Mouse (Mus musculus) small intestine, adult 10 weeks (tissue): Measurements from ENCODE around the gene Dlx3. TPM values are rescaled to one million over a fixed set of nuclear protein-coding genes. Genes with fewer than 3 reads are reported as not detected.

Experiments used
- polyA plus RNA-seq: library from polyadenylated mRNA; stranded (reverse); fragments of 350-450 nt; fragmentation: Illumina TruSeq; extraction: RNeasy Lipid Tissue Mini Kit (QIAGEN cat#74804); gene quantifications from one replicate; pipeline ENCODE4 v1.2.3, GENCODE M21; 2014; ENCODE audit warnings: low replicate concordance

Dlx3 gene
- polyA plus RNA-seq: not detected

GRCm38 (mm10) chr11:95119990-95120632 is at the start of gene Dlx3:
TSS of gene Dlx3 (plus strand) at chr11:95120119.

GRCm38 (mm10) chr11:95076536-95077111 is 43.3 kb upstream of the Dlx3 start, which contains the start of gene Itga3:
TSS of gene Itga3 (minus strand) at chr11:95076801.

GRCm38 (mm10) chr11:95145851-95146403 is 26.0 kb downstream of the Dlx3 start, which contains the start of gene Dlx4:
TSS of gene Dlx4 (minus strand) at chr11:95146263.

Other genes starting within 250 kb of the Dlx3 start
- gene Col1a1, start 183.9 kb upstream of the Dlx3 start, polyA plus RNA-seq: 9.8 TPM
- gene Hils1, start 152.5 kb upstream of the Dlx3 start, polyA plus RNA-seq: not detected
- not detected for gene Sgca, start 143.8 kb upstream of the Dlx3 start, polyA plus RNA-seq
- gene Ppp1r9b, start 129.1 kb upstream of the Dlx3 start, polyA plus RNA-seq: 6.8 TPM
- not detected for gene Samd14, start 110.2 kb upstream of the Dlx3 start, polyA plus RNA-seq
- gene Pdk2, start 78.8 kb upstream of the Dlx3 start, polyA plus RNA-seq: 1.7 TPM
- gene Itga3, start 43.3 kb upstream of the Dlx3 start, polyA plus RNA-seq: 0.52 TPM
- not detected for gene Dlx4, start 26.1 kb downstream of the Dlx3 start, polyA plus RNA-seq
- gene Tac4, start 141.4 kb downstream of the Dlx3 start, polyA plus RNA-seq: not detected
- gene Kat7, start 190.1 kb downstream of the Dlx3 start, polyA plus RNA-seq: 28.7 TPM
- 0.82 TPM for gene Fam117a, start 216.9 kb downstream of the Dlx3 start, polyA plus RNA-seq